15 mouse cellular contexts compared by ENCODE assay signal in the genomic region with DNA sequence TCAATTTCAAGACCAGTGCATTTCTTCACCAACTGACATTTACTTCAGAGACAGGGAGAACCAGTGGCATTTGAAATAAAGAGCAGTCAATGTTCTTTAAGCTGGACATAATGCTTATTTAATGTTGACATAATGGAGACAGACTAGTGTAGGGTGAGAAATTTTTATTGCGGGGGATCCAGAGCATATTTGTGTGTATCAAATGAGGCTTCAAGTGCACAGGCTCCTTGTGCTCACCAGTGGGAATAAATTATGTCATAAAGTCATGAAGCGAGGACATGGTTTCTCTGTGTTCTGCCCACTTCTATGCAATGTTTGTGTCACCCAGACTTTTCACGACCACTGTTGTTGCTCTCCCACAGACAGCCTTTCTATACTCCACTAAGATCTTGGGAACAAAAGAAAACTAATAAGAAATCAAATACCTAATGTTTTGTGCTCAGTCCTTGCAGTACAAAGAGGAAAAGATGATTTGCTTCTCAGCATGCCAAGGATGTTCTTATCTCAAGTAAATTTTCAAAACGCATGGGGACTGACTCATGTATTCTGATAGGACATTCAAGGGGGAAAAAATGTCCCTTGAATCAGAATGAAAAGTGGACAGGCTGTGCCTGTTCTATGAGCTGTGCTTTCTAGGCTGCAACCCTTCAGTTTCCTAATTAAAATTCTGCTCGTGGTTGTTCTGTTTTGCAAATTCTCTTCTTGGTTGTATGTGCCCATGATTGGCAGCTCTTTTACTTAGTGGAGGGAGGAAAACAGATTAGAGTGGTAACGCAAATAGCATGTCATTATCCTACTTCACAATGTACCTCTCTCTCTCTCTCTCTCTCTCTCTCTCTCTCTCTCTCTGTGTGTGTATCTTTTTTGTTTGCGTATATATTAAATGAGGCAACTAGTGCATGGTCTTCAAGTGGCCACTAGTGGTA.
DNase-seq lines count a peak whose midpoint lies in the region; ATAC-seq lines count a peak whose summit lies in the region.
"Had no signal": no experiment of that assay in that cellular context is flagged by ENCODE, and none has a peak within 500 bp of the region (broad histone marks: within the 10 kb centered on the region; RNA-seq: fewer than 3 reads in every experiment).

No protein-coding gene starts in this region.

- peak; percentile 9 for DNase-seq in embryo, embryonic 11 days
- DNase-seq in embryo, embryonic 10 days (ENCODE audit: low spot score), result no peak
- peak; percentile 3 for DNase-seq in retina, postnatal 1 day
- no peak for DNase-seq in retina, embryonic 14.5 days (ENCODE audit: low spot score)
- DNase-seq in MN1 (ENCODE audit: low spot score), result no peak
- DNase-seq in right cerebral cortex, postnatal 4 days, result no peak
- no peak for DNase-seq in kidney, postnatal 10 days
- DNase-seq: adrenal gland, postnatal 10 days; heart, postnatal 10 days; kidney, postnatal 36 days; lung, postnatal 14 days had no signal

- no peaks in the 10 kb centered on the region for H3K36me3 ChIP-seq in hindbrain, embryonic 15.5 days
- H3K36me3 ChIP-seq: limb, embryonic 10.5 days had no signal

- no peak overlapping the region for H3K4me3 ChIP-seq in hindbrain, embryonic 15.5 days
- H3K4me3 ChIP-seq: limb, embryonic 10.5 days had no signal

- WGBS in hindbrain, embryonic 15.5 days, result 39% methylated on average over 7 of the region's 7 CpGs

- peak; percentile 54; the same call in 1 of the 2 replicates for ATAC-seq in hindbrain, embryonic 15.5 days (ENCODE audit: low FRiP score, low read depth)
- ATAC-seq: intestine, embryonic 16.5 days had no signal

- H3K9ac ChIP-seq in hindbrain, embryonic 15.5 days, result no peak overlapping the region
- H3K9ac ChIP-seq: liver, embryonic 14.5 days had no signal

- H3K9me3 ChIP-seq in hindbrain, embryonic 15.5 days, result no peaks in the 10 kb centered on the region
- H3K9me3 ChIP-seq: limb, embryonic 10.5 days had no signal

- no peaks in the 10 kb centered on the region for H3K4me1 ChIP-seq in hindbrain, embryonic 15.5 days (replicated peaks)

- no peaks in the 10 kb centered on the region for H3K27me3 ChIP-seq in hindbrain, embryonic 15.5 days

- no peak overlapping the region for H3K4me2 ChIP-seq in hindbrain, embryonic 15.5 days

- H3K27ac ChIP-seq in hindbrain, embryonic 15.5 days (replicated peaks), result peak overlapping the region; percentile 45; the same call in 1 of the 2 replicates
- H3K27ac ChIP-seq: limb, embryonic 10.5 days; liver, embryonic 14.5 days had no signal

Comparison
In these comparisons a context has a peak if more than half of its experiments do, and no peak if none do; other contexts are left out.
1. DNase-seq: peak in embryo, embryonic 11 days (single experiment) and retina, postnatal 1 day (single experiment); none in embryo, embryonic 10 days (single experiment), retina, embryonic 14.5 days (single experiment), MN1 (single experiment), right cerebral cortex, postnatal 4 days (single experiment) and kidney, postnatal 10 days (single experiment).